Mouse (Mus musculus) intestine, postnatal 0 days (tissue): Measurements from ENCODE around the gene Lhx4. TPM values are rescaled to one million over a fixed set of nuclear protein-coding genes. Genes with fewer than 3 reads are reported as not detected.

ENCODE experiments used
- ATAC-seq: fragments of 200-750 bp; cut with Nextera tagmentation; 2 replicates; pipeline ENCODE4 v1.8.0; 2017; ENCODE audit warnings: mild to moderate bottlenecking, moderate TSS enrichment, moderate library complexity
- H3K27ac ChIP-seq: fragments of 300-500 bp; sonication (generic); 2 replicates; pipeline ENCODE4 v1.5.1; 2014; ENCODE audit warnings: mild to moderate bottlenecking, low read depth, low read length, moderate library complexity
- H3K27me3 ChIP-seq: fragments of 300-500 bp; sonication (generic); replicated peaks from 2 replicates; pipeline ENCODE4 v1.6.1; 2014; ENCODE audit warnings: low read length, mixed read lengths; ENCODE audit not compliant: control insufficient read depth, insufficient read depth
- H3K36me3 ChIP-seq: fragments of 300-500 bp; sonication (generic); 2 replicates; pipeline ENCODE4 v1.6.1; 2014; ENCODE audit warnings: mild to moderate bottlenecking, moderate library complexity; ENCODE audit not compliant: control insufficient read depth, insufficient read depth
- H3K4me1 ChIP-seq: fragments of 300-500 bp; sonication (generic); replicated peaks from 2 replicates; pipeline ENCODE4 v1.6.1; 2014; ENCODE audit warnings: antibody characterized with exemption, low read length, mixed read lengths; ENCODE audit not compliant: control insufficient read depth, insufficient read depth
- H3K4me2 ChIP-seq: fragments of 300-500 bp; sonication (generic); replicated peaks from 2 replicates; pipeline ENCODE4 v1.6.1; 2014; ENCODE audit warnings: low read depth, mild to moderate bottlenecking, moderate library complexity
- H3K4me3 ChIP-seq: fragments of 300-500 bp; sonication (generic); 2 replicates; pipeline ENCODE4 v1.5.1; 2014; ENCODE audit warnings: low read depth, low read length
- H3K9ac ChIP-seq: fragments of 300-500 bp; sonication (generic); 2 replicates; pipeline ENCODE4 v1.6.1; 2014; ENCODE audit warnings: mild to moderate bottlenecking, low read depth, low read length
- H3K9me3 ChIP-seq: fragments of 300-500 bp; sonication (generic); 2 replicates; pipeline ENCODE4 v1.6.1; 2016; ENCODE audit warnings: mixed run types; ENCODE audit not compliant: control insufficient read depth
- CTCF ChIP-seq: sonication (generic); IDR thresholded peaks from 2 replicates; pipeline ENCODE4 v1.5.1; 2016; ENCODE audit warnings: low read depth, mild to moderate bottlenecking, control low read depth, antibody characterized with exemption, moderate library complexity
- WGBS: fragments of 180-500 bp; shearing (Covaris S2); extraction: QIAGEN DNeasy Blood & Tissue Kit; methylation state at CpG from one replicate; pipeline ENCODE4 v1.1.7; 2014; 5-methylcytosine and 5-hydroxymethylcytosine counted together
- polyA plus RNA-seq: library from polyadenylated mRNA; unstranded; fragments of >200 nt; fragmentation: Nextera tagmentation; extraction: Ambion mirVana; gene quantifications from 2 replicates; pipeline ENCODE4 v1.2.1, GENCODE M21; 2015

Gene Lhx4
- polyA plus RNA-seq, 1 experiment from 2014 or later, result 0.01 TPM

DNA sequence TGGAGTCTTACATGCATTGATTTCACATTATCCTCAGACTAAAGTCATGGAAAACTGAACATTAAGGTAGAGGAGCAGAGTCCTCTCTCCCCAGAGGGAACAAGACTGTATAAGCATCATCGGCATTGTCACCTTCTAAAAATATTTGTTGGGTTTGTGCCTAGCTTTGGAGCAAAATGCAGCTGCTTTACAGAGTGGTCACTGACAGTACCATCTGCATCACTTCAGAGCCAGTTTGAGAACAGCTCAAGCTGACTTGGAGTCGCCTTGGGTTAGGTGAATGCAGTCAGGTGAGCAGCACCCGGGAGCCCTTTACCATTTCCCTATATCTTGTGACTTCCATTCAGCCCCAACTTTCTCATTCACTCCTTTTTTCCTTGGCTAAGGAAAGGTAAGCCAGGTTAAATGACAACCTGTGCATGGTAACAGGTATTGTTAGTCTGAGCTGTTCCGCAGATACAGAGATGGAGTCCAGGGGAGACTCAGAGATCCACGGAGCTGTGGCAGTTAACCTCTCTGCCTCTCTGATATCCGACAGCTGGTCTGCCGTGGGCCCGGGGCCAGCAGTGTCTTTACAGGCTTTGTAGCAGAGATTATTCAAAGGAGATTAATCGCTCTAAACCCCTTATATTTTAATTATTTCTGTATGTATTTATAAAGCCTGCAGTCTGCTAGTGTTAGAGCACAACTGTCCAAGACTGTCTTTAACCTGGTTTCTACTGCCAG lies 101.2 kb downstream of the Lhx4 start:
- H3K9me3 ChIP-seq, result no peaks in the 10 kb centered on the region
- no peak overlapping the region for H3K9ac ChIP-seq
- no peak overlapping the region for H3K4me2 ChIP-seq
- H3K36me3 ChIP-seq, result no peaks in the 10 kb centered on the region
- H3K27ac ChIP-seq, result no peak overlapping the region
- 76% methylated on average over 9 of the region's 9 CpGs for WGBS
- H3K27me3 ChIP-seq, result no peaks in the 10 kb centered on the region
- no peaks in the 10 kb centered on the region for H3K4me1 ChIP-seq
- no peak overlapping the region for H3K4me3 ChIP-seq
- TF ChIP-seq CTCF, result no peak
- ATAC-seq, result no peak

Other genes with a start within 250 kb of the Lhx4 start
- gene Acbd6, start 193.6 kb downstream of the Lhx4 start, polyA plus RNA-seq, result 49.4 and 49.7 TPM in 2 replicates
- 28.4 and 30.1 TPM in 2 replicates for gene Qsox1, start 61.2 kb upstream of the Lhx4 start, polyA plus RNA-seq
- gene Cep350, start 221.6 kb upstream of the Lhx4 start, polyA plus RNA-seq, result 12.8 and 14.1 TPM in 2 replicates